Mouse (Mus musculus) midbrain, postnatal 0 days (tissue): Measurements from ENCODE around the gene Necab2. TPM values are rescaled to one million over a fixed set of nuclear protein-coding genes. Genes with fewer than 3 reads are reported as not detected.

Experiments
- ATAC-seq: fragments of 200-750 bp; cut with Nextera tagmentation; 2 replicates; pipeline ENCODE4 v1.8.0; 2017; ENCODE audit warnings: moderate number of reproducible peaks, mild to moderate bottlenecking, moderate TSS enrichment, moderate library complexity; ENCODE audit not compliant: low FRiP score
- DNase-seq: peaks from one replicate; pipeline ENCODE4 v3.0.0-alpha.2; 2015; ENCODE audit warnings: low spot score
- H3K27ac ChIP-seq: fragments of 300-500 bp; sonication (generic); 2 replicates; pipeline ENCODE4 v1.5.1; 2014; ENCODE audit warnings: low read depth, mild to moderate bottlenecking, low read length, mixed read lengths
- H3K27me3 ChIP-seq: fragments of 300-500 bp; sonication (generic); 2 replicates; pipeline ENCODE4 v1.6.1; 2014; ENCODE audit warnings: low read length, control low read depth, mixed read lengths; ENCODE audit not compliant: insufficient read depth
- H3K36me3 ChIP-seq: fragments of 300-500 bp; sonication (generic); 2 replicates; pipeline ENCODE4 v1.6.1; 2014; ENCODE audit warnings: low read length, control low read depth, mixed read lengths; ENCODE audit not compliant: insufficient read depth
- H3K4me1 ChIP-seq: fragments of 300-500 bp; sonication (generic); 2 replicates; pipeline ENCODE4 v1.6.1; 2014; ENCODE audit warnings: mild to moderate bottlenecking, control low read depth, antibody characterized with exemption, low read length, mixed read lengths; ENCODE audit not compliant: insufficient read depth
- H3K4me2 ChIP-seq: fragments of 300-500 bp; sonication (generic); 2 replicates; pipeline ENCODE4 v1.6.1; 2014; ENCODE audit warnings: low read depth, mild to moderate bottlenecking, low read length, mixed read lengths; ENCODE audit not compliant: poor library complexity, severe bottlenecking
- H3K4me3 ChIP-seq: fragments of 300-500 bp; sonication (generic); 2 replicates; pipeline ENCODE4 v1.5.1; 2014; ENCODE audit warnings: low read depth, mild to moderate bottlenecking, low read length, moderate library complexity
- H3K9ac ChIP-seq: fragments of 300-500 bp; sonication (generic); replicated peaks from 2 replicates; pipeline ENCODE4 v1.6.1; 2014; ENCODE audit warnings: mild to moderate bottlenecking, low read length, moderate library complexity, mixed read lengths; ENCODE audit not compliant: poor library complexity, severe bottlenecking
- H3K9me3 ChIP-seq: fragments of 300-500 bp; sonication (generic); 2 replicates; pipeline ENCODE4 v1.6.1; 2016; ENCODE audit warnings: low read length, control low read depth
- CTCF ChIP-seq: IDR thresholded peaks from 2 replicates; pipeline ENCODE4 v1.5.1; 2016; ENCODE audit warnings: antibody characterized with exemption, mild to moderate bottlenecking
- WGBS: fragments of 180-500 bp; shearing (Covaris S2); extraction: QIAGEN DNeasy Blood & Tissue Kit; methylation state at CpG from one replicate; pipeline ENCODE4 v1.1.7; 2014; 5-methylcytosine and 5-hydroxymethylcytosine counted together
- polyA plus RNA-seq: library from polyadenylated mRNA; unstranded; fragments of >200 nt; fragmentation: Nextera tagmentation; extraction: Ambion mirVana; gene quantifications from 2 replicates; pipeline ENCODE4 v1.2.1, GENCODE M21; 2015
- total RNA-seq: library from RNA; depleted of rRNA; stranded (reverse); fragments of >200 nt; gene quantifications from 2 replicates; pipeline ENCODE4 v1.2.3, GENCODE M21; 2014; rRNA removed

Necab2 gene
- total RNA-seq (106 and 119 TPM in 2 replicates), polyA plus RNA-seq (76.6 and 84.6 TPM in 2 replicates)

DNA sequence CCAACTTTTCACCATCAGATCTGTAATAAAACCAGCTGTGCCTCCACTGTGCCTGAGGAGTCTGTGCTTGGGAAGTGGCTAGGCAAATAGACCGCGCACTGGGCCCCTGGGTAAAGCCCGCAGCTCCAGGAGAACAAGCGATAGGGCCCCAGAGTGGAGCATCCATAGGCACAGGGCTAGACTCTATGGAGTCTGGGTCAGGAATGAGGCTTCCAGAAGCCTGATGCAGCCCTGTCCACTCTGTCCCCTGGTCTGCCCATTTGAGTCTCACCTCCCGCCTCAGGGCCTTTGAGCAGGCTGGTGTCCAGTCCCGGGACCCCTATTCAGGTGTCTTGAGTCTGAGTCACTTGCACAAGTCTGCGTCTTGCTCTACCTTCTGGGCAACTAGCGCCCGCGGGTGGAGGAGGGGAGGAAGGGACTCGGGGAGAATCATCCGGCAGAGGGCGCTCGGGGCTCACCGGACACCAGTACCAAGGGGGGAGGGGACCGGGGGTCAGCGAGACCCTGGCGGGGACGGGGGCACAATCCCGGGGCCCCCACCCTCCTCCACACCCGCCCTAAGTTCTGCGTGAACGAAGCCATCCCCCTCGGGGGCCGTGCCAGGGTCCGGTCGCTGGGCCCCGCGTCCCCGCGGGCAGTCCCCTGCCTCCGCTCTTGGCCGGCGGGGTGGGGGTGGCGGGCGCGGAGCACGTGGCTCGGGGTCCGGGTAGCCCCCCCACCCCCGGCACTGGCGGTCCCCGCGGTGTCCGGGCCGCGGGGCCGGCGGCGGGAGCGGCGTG, at the start of gene Necab2:
Gene Necab2, plus strand, starts transcription at position 509 of the 779 bp plus-strand sequence.
- Histone ChIP-seq H3K36me3 (no peaks in the 10 kb centered on the region), H3K27me3 (no peaks in the 10 kb centered on the region; the same call in 1 of the 2 replicates), H3K9ac (peak within 1 kb of the TSS; percentile 82), H3K4me1 (no peaks in the 10 kb centered on the region; the same call in none of the 2 replicates), H3K9me3 (no peaks in the 10 kb centered on the region), H3K27ac (no peak within 1 kb of the TSS), H3K4me3 (peak within 1 kb of the TSS; percentile 69), H3K4me2 (peak within 1 kb of the TSS; percentile 86)
- ATAC-seq: peak; percentile 75
- DNase-seq: peak; percentile 85
- TF ChIP-seq CTCF: peak; percentile 90
- WGBS: under 1% methylated on average over 28 of the region's 52 CpGs

DNA sequence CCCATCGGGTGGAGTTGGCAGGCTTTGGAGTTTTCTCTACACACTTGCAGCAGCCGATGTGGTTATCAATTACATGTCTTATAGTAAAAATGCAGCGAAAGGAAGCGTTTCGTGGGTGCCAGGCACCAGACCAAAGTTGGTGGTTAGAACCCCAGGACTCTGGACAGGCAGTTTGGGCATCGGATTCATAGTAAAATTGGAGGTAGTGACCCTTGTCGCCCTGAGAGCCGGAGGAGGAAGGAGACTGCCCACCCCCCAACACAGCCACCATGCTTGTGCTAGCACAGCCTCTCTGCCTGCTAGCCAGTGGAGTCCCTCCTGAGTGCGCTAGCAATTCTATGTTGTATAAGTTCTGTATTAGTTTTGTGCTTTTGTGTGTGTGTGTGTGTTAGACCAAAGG, 48.0 kb upstream of the Necab2 start:
- Histone ChIP-seq H3K9me3 (no peaks in the 10 kb centered on the region), H3K9ac (no peak overlapping the region), H3K4me2 (no peak overlapping the region), H3K36me3 (peaks cover 21% of the 10 kb centered on the region), H3K4me3 (no peak overlapping the region), H3K4me1 (peaks cover 9% of the 10 kb centered on the region), H3K27me3 (no peaks in the 10 kb centered on the region), H3K27ac (no peak overlapping the region)
- no peak for DNase-seq
- WGBS: 85% methylated on average over 9 of the region's 9 CpGs
- ATAC-seq: no peak
- TF ChIP-seq CTCF: no peak

DNA sequence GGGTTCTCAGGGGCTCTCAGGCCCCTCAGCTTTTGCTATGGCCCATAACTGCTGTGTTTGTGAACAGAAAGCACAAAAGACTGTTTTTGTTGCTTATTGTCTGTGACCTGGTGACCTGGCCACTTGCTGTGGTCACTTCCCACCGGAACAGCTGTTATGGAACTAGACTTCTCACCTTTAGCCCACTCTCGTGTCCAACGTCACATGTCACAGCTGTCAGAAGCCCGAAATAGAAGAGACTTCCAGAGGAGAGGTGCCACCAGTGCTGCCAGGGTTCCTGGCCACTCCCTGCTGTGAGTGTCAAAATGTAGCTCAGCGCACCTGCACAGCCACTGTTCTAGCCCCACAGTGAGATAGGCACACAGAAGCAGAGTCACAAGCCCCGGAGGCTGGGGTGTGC, 47.3 kb upstream of the Necab2 start:
- no peak for ATAC-seq
- DNase-seq: no peak
- no peaks in the 10 kb centered on the region for H3K9me3 ChIP-seq
- peaks cover 21% of the 10 kb centered on the region for H3K36me3 ChIP-seq
- peaks cover 7% of the 10 kb centered on the region for H3K4me1 ChIP-seq
- TF ChIP-seq CTCF: no peak
- H3K4me3 ChIP-seq: no peak overlapping the region
- no peaks in the 10 kb centered on the region for H3K27me3 ChIP-seq
- no peak overlapping the region for H3K9ac ChIP-seq
- H3K27ac ChIP-seq: no peak overlapping the region
- no peak overlapping the region for H3K4me2 ChIP-seq
- WGBS: 81% methylated on average over 6 of the region's 6 CpGs

DNA sequence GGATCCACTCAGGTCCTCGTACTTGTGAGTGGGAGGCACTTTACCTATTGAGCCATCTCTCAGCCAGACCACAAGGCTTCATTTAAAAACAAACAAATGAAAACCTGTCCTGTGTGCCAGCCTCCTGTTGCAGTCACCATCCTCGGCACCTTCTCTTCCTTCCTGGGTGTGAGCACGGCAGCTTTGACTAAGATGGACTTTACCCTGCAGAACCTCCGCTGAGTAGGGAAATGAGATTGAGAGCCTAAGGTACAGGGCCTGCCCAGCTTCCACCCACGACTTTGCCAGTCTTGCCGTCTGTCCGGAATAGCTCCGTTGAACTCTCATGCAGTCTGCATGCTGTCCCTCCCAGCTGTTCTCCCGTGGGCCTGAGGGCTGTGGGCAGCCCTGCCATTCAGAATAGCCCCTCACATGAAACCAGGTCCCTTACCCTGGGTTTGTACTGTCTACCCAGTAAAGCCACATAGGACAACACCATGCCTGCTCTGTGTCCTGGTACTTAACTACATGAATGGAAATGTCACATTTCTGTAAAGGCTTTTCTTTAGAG, 46.3 kb upstream of the Necab2 start:
- H3K27me3 ChIP-seq: no peaks in the 10 kb centered on the region
- no peak overlapping the region for H3K4me2 ChIP-seq
- H3K4me3 ChIP-seq: no peak overlapping the region
- H3K9ac ChIP-seq: no peak overlapping the region
- 87% methylated on average over 9 of the region's 9 CpGs for WGBS
- no peak for TF ChIP-seq CTCF
- ATAC-seq (no peak), DNase-seq (no peak)
- H3K27ac ChIP-seq: no peak overlapping the region
- peaks cover 24% of the 10 kb centered on the region for H3K36me3 ChIP-seq
- H3K4me1 ChIP-seq: peaks cover 6% of the 10 kb centered on the region
- no peaks in the 10 kb centered on the region for H3K9me3 ChIP-seq

DNA sequence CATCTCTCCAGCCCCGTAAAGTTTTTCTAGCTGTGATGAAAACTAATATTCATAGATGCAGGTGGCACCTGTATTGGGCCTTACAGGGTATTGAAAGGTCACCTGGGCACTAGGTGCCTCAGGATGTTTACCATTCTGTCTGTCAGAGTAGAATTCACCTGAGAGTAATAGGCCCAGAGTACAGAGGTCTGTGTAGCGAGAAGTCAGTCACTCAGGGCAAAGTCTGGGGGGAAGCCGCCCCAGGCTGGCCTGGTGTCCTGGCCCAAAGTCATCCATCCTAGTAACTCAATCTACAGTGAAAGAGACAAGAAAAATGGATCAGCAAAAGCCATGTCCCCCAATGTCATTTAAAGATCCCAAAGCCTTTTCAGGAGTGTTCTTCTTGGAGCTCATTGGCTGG, 45.6 kb upstream of the Necab2 start:
- Histone ChIP-seq H3K9me3 (no peaks in the 10 kb centered on the region), H3K27ac (no peak overlapping the region), H3K9ac (no peak overlapping the region), H3K4me3 (no peak overlapping the region), H3K36me3 (peaks cover 24% of the 10 kb centered on the region), H3K27me3 (no peaks in the 10 kb centered on the region), H3K4me2 (no peak overlapping the region), H3K4me1 (peaks cover 4% of the 10 kb centered on the region)
- no peak for TF ChIP-seq CTCF
- 88% methylated on average over 3 of the region's 3 CpGs for WGBS
- DNase-seq (no peak), ATAC-seq (no peak)

DNA sequence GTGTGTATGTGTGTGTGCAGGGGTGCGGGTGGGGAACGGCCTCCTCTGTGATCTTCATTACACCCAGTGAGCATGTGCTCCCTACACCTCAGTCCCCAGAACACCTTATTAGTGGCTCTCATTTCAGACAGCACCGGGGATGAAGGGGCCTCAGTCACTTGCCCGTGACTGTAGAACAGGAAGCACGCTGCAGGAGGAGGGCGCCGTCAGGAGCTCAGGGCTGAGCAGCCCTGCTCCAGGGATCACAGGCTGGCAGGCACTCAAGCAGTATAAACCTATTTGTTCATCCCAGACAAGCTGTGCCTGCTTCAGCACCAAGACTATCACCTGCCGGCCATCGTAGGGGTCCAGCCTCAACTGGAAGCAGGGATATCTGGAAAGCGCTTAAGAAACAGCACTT, 42.6 kb upstream of the Necab2 start:
- Histone ChIP-seq H3K4me1 (no peaks in the 10 kb centered on the region), H3K4me2 (no peak overlapping the region), H3K27ac (no peak overlapping the region), H3K4me3 (no peak overlapping the region), H3K27me3 (no peaks in the 10 kb centered on the region), H3K9me3 (no peaks in the 10 kb centered on the region), H3K36me3 (peaks cover 39% of the 10 kb centered on the region), H3K9ac (no peak overlapping the region)
- no peak for TF ChIP-seq CTCF
- 72% methylated on average over 10 of the region's 10 CpGs for WGBS
- DNase-seq (no peak), ATAC-seq (no peak)
